Mouse (Mus musculus) lung, adult 2 months (tissue): ENCODE measurements around the gene Eno1.

ENCODE experiments used
- CTCF ChIP-seq: fragments of 200-500 bp; IDR thresholded peaks from 2 replicates; pipeline ENCODE4 v1.5.1; 2011; ENCODE audit warnings: mild to moderate bottlenecking, low read length, control low read depth; ENCODE audit not compliant: insufficient read depth
- POLR2A ChIP-seq: fragments of 200-500 bp; IDR thresholded peaks from 2 replicates; pipeline ENCODE4 v1.6.1; 2011; ENCODE audit warnings: low read depth, mild to moderate bottlenecking, control low read depth, low read length, borderline replicate concordance; ENCODE audit errors: extremely low read depth

DNA sequence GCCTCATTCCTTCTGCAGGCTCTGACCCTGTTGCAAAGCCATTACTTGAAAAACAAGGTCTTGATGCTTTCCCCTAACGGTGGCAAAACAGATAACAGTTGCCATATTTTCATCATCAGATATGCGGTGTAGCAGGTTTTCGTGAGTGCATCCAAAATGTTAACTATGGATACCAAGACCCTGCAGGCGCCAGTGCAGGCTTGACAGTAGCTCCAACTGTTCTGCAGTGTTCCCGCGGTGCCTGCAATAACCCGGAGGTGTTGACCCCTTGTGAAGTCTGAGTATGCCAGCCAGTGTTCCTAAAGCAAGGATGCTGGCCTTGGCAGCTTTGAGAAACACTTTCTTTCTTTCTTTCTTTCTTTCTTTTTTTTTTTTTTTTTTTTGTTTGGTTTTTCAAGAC, 18.7 kb downstream of the Eno1 start:
- TF ChIP-seq CTCF (no peak), POLR2A (no peak)
